Mouse (Mus musculus) cerebellum, adult 11-12 months (tissue): ENCODE measurements around the gene 1700023F06Rik.

Experiments used
- DNase-seq: peaks from one replicate; pipeline ENCODE4 v3.0.0; 2022

The 1700023F06Rik gene

GRCm38 (mm10) chr11:103161449-103161848 lies 46.9 kb downstream of the 1700023F06Rik start:
- DNase-seq = no peak

GRCm38 (mm10) chr11:103160738-103161137 lies 47.6 kb downstream of the 1700023F06Rik start:
- DNase-seq = no peak

DNA sequence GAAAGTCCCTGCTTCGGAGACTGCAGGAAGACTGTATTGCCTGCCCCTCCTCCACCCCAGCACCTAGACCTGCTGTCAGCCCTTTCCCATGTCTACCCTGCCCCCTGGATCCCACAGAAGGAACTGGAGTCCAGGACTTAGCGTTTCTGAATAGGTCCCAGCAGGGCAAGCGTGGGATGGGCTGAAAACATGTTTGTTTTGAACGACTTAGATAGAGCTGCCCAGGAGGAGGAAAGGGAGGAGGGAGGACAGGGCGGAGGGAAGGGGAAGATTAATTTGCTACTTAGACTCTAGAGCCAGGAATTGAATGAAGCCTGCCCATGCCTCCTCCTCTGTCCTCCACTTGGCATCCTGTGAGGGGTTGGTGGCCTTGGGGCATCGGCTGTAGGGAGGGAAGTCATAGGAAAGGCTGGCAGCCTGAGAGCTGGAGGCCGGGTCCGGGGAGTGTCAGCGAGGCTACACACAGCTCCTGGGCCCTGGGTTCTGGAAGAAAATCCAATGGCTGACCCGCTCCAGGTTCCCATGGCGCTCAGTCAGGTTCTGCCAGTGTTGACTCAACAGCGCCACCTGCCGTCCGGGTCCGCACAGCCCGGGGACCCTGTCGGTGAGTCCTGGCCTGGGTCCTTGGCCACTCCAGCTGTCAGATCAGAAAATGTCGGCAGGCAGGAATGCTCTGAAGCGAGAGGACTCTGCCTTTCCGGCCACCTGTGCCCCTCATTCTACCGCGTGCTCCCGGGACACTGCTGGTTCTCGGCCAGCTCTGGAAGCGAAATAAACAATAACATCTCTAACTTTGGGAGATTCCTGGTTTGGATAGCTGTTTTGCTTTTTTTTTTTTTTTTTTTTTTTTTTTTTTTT lies 49.5 kb downstream of the 1700023F06Rik start:
- DNase-seq = peak; percentile 93

GRCm38 (mm10) chr11:103149771-103150170 lies 58.6 kb downstream of the 1700023F06Rik start:
- DNase-seq = no peak
